Mouse (Mus musculus): ENCODE measurements at regions not wholly inside any gene's neighbourhood (a gene's known extent, or its start where the extent isn't known, plus 50 kb on each side); places are given as distances from the start of the nearest gene placed in this dataset.

GRCm38 (mm10) chr12:9271484-9271883 is 241.7 kb downstream of the Ttc32 start:
- DNase-seq = no peak

- DNase-seq = no peak
These were observed 244.4 kb downstream of the Ttc32 start for GRCm38 (mm10) chr12:9274181-9274580.

GRCm38 (mm10) chr12:9275697-9276096 is 245.9 kb downstream of the Ttc32 start:
- peak; percentile 17 for DNase-seq

GRCm38 (mm10) chr12:9278735-9279134 is 248.9 kb downstream of the Ttc32 start:
- no peak for DNase-seq

- DNase-seq = peak; percentile 7
These were observed 250.3 kb downstream of the Ttc32 start for GRCm38 (mm10) chr12:9279893-9280605.

- DNase-seq = no peak
These were observed 257.5 kb downstream of the Ttc32 start for GRCm38 (mm10) chr12:9287271-9287670.

GRCm38 (mm10) chr12:9292656-9293055 is 262.9 kb downstream of the Ttc32 start:
- DNase-seq = no peak

GRCm38 (mm10) chr12:9295211-9295610 is 265.4 kb downstream of the Ttc32 start:
- DNase-seq = no peak

- DNase-seq = peak; percentile 28
These were observed 269.3 kb downstream of the Ttc32 start for GRCm38 (mm10) chr12:9298848-9299655.

GRCm38 (mm10) chr12:9304146-9304545 is 265.8 kb upstream of the Osr1 start:
- DNase-seq = no peak

GRCm38 (mm10) chr12:9337891-9338672 is 231.8 kb upstream of the Osr1 start:
- peak; percentile 60 for DNase-seq

- peak; percentile 83 for DNase-seq
These were observed 231.1 kb upstream of the Osr1 start for GRCm38 (mm10) chr12:9338801-9339231.

- no peak for DNase-seq
These were observed 229.1 kb upstream of the Osr1 start for GRCm38 (mm10) chr12:9340769-9341168.

GRCm38 (mm10) chr12:9345359-9345758 is 224.6 kb upstream of the Osr1 start:
- DNase-seq = peak; percentile 50

GRCm38 (mm10) chr12:9355512-9355911 is 214.4 kb upstream of the Osr1 start:
- no peak for DNase-seq

- DNase-seq = no peak
These were observed 212.1 kb upstream of the Osr1 start for GRCm38 (mm10) chr12:9357856-9358255.

- no peak for DNase-seq
These were observed 211.0 kb upstream of the Osr1 start for GRCm38 (mm10) chr12:9358872-9359271.

GRCm38 (mm10) chr12:9365931-9366330 is 204.0 kb upstream of the Osr1 start:
- no peak for DNase-seq

GRCm38 (mm10) chr12:9368682-9369081 is 201.2 kb upstream of the Osr1 start:
- DNase-seq = no peak

GRCm38 (mm10) chr12:9401956-9402355 is 168.0 kb upstream of the Osr1 start:
- no peak for DNase-seq

- DNase-seq = no peak
These were observed 164.9 kb upstream of the Osr1 start for GRCm38 (mm10) chr12:9404981-9405380.

- peak; percentile 27 for DNase-seq
These were observed 150.6 kb upstream of the Osr1 start for GRCm38 (mm10) chr12:9419311-9419710.

GRCm38 (mm10) chr12:9430656-9431055 is 139.3 kb upstream of the Osr1 start:
- no peak for DNase-seq

Measured in embryo, embryonic 11 days (tissue).